In genomic region chr4:104066901-104067300, GRCm38 (mm10) we compare ENCODE assay signal across 27 mouse cellular contexts.
DNase-seq lines count a peak whose midpoint lies in the region; ATAC-seq lines count a peak whose summit lies in the region.
"Had no signal": no experiment of that assay in that cellular context is flagged by ENCODE, and none has a peak within 500 bp of the region (broad histone marks: within the 10 kb centered on the region; RNA-seq: fewer than 3 reads in every experiment).

No protein-coding gene starts in this region.

- H3K36me3 ChIP-seq in forebrain, embryonic 10.5 days (replicated peaks) = no peaks in the 10 kb centered on the region
- no peaks in the 10 kb centered on the region for H3K36me3 ChIP-seq in forebrain, embryonic 11.5 days (ENCODE audit: control insufficient read depth, insufficient read depth, low read length)
- no peaks in the 10 kb centered on the region for H3K36me3 ChIP-seq in forebrain, embryonic 13.5 days (ENCODE audit: poor library complexity, severe bottlenecking)
- no peaks in the 10 kb centered on the region for H3K36me3 ChIP-seq in forebrain, embryonic 16.5 days (ENCODE audit: control insufficient read depth, insufficient read depth)
- H3K36me3 ChIP-seq in kidney, embryonic 15.5 days = no peaks in the 10 kb centered on the region
- H3K36me3 ChIP-seq: embryonic facial prominence, embryonic 13.5 days; embryonic facial prominence, embryonic 15.5 days; G1E had no signal

- H3K4me3 ChIP-seq in forebrain, embryonic 10.5 days = no peak overlapping the region
- H3K4me3 ChIP-seq in forebrain, embryonic 11.5 days (ENCODE audit: low read depth, low read length) = no peak overlapping the region
- no peak overlapping the region for H3K4me3 ChIP-seq in forebrain, embryonic 13.5 days
- H3K4me3 ChIP-seq in forebrain, embryonic 16.5 days (replicated peaks; ENCODE audit: low read length) = no peak overlapping the region
- H3K4me3 ChIP-seq in kidney, embryonic 15.5 days (replicated peaks) = no peak overlapping the region
- H3K4me3 ChIP-seq: embryonic facial prominence, embryonic 13.5 days; embryonic facial prominence, embryonic 15.5 days; erythroblast, embryonic 14.5 days had no signal

- H3K27me3 ChIP-seq in forebrain, embryonic 10.5 days (ENCODE audit: poor library complexity, severe bottlenecking) = peaks cover 32% of the 10 kb centered on the region
- peaks cover 6% of the 10 kb centered on the region for H3K27me3 ChIP-seq in forebrain, embryonic 11.5 days (ENCODE audit: control insufficient read depth, insufficient read depth, low read length)
- H3K27me3 ChIP-seq in forebrain, embryonic 13.5 days = peaks cover 13% of the 10 kb centered on the region
- peaks cover 1% of the 10 kb centered on the region; the same call in 1 of the 2 replicates for H3K27me3 ChIP-seq in forebrain, embryonic 16.5 days (replicated peaks; ENCODE audit: control insufficient read depth, insufficient read depth, low read length)
- no peaks in the 10 kb centered on the region for H3K27me3 ChIP-seq in kidney, embryonic 15.5 days
- H3K27me3 ChIP-seq: CH12.LX; embryonic facial prominence, embryonic 13.5 days; embryonic facial prominence, embryonic 15.5 days; Patski had no signal

- 0 out of 2 replicates have a peak overlapping the region, but pooled peaks have one; percentile 30 for H3K27ac ChIP-seq in forebrain, embryonic 10.5 days
- H3K27ac ChIP-seq in forebrain, embryonic 11.5 days (ENCODE audit: low read depth, low read length) = no peak overlapping the region
- H3K27ac ChIP-seq in forebrain, embryonic 13.5 days = peak overlapping the region; percentile 27; the same call in 1 of the 2 replicates
- H3K27ac ChIP-seq in forebrain, embryonic 16.5 days (ENCODE audit: low read length) = no peak overlapping the region
- H3K27ac ChIP-seq in kidney, embryonic 15.5 days = peak overlapping the region; percentile 84; the same call in 1 of the 2 replicates
- H3K27ac ChIP-seq: embryonic facial prominence, embryonic 13.5 days; embryonic facial prominence, embryonic 15.5 days had no signal

- WGBS in forebrain, embryonic 10.5 days = 60% methylated on average over 5 of the region's 5 CpGs
- WGBS in forebrain, embryonic 11.5 days = 43% methylated on average over 5 of the region's 5 CpGs
- 20% methylated on average over 5 of the region's 5 CpGs for WGBS in forebrain, embryonic 13.5 days
- 19% methylated on average over 5 of the region's 5 CpGs for WGBS in forebrain, embryonic 16.5 days
- 61% methylated on average over 5 of the region's 5 CpGs for WGBS in kidney, embryonic 15.5 days

- DNase-seq in forebrain, embryonic 10.5 days (ENCODE audit: extremely low spot score, low spot score) = no peak
- DNase-seq in forebrain, embryonic 11.5 days (ENCODE audit: low spot score) = no peak
- DNase-seq in kidney, postnatal 36 days = no peak
- DNase-seq in retina, postnatal 1 day = peak; percentile 36
- no peak for DNase-seq in retina, embryonic 14.5 days (ENCODE audit: low spot score)
- DNase-seq: adrenal gland, adult 8-10 months; adrenal gland, postnatal 14 days; adrenal gland, postnatal 36 days; B cell, adult 2 months; cerebellum, adult 11 months; cerebellum, adult 18-20 months; cerebellum, adult 8-10 months; cerebellum, adult 9-11 months; cerebellum, postnatal 14 days; cerebellum, postnatal 36 days; embryo, embryonic 11 days had no signal

- H3K4me2 ChIP-seq in forebrain, embryonic 11.5 days (ENCODE audit: low read depth, low read length, severe bottlenecking) = no peak overlapping the region
- H3K4me2 ChIP-seq in forebrain, embryonic 13.5 days = no peak overlapping the region
- H3K4me2 ChIP-seq in forebrain, embryonic 16.5 days (ENCODE audit: low read length) = no peak overlapping the region
- H3K4me2 ChIP-seq in kidney, embryonic 15.5 days = no peak overlapping the region
- H3K4me2 ChIP-seq: embryonic facial prominence, embryonic 13.5 days; embryonic facial prominence, embryonic 15.5 days had no signal

- peaks cover 28% of the 10 kb centered on the region for H3K4me1 ChIP-seq in forebrain, embryonic 10.5 days
- peaks cover 2% of the 10 kb centered on the region; the same call in 1 of the 2 replicates for H3K4me1 ChIP-seq in forebrain, embryonic 11.5 days (replicated peaks; ENCODE audit: control insufficient read depth, insufficient read depth, low read length)
- H3K4me1 ChIP-seq in forebrain, embryonic 13.5 days = peaks cover 32% of the 10 kb centered on the region
- H3K4me1 ChIP-seq in forebrain, embryonic 16.5 days (replicated peaks; ENCODE audit: control insufficient read depth, insufficient read depth, low read length) = peaks cover 4% of the 10 kb centered on the region
- peaks cover 29% of the 10 kb centered on the region for H3K4me1 ChIP-seq in kidney, embryonic 15.5 days
- H3K4me1 ChIP-seq: embryonic facial prominence, embryonic 13.5 days; embryonic facial prominence, embryonic 15.5 days had no signal

- H3K9ac ChIP-seq in forebrain, embryonic 11.5 days (ENCODE audit: low read length) = no peak overlapping the region
- H3K9ac ChIP-seq in forebrain, embryonic 13.5 days = no peak overlapping the region
- H3K9ac ChIP-seq in forebrain, embryonic 16.5 days (replicated peaks; ENCODE audit: low read depth, low read length) = no peak overlapping the region
- H3K9ac ChIP-seq in kidney, embryonic 15.5 days = no peak overlapping the region
- H3K9ac ChIP-seq: embryonic facial prominence, embryonic 13.5 days; embryonic facial prominence, embryonic 15.5 days had no signal

- H3K9me3 ChIP-seq in forebrain, embryonic 10.5 days = no peaks in the 10 kb centered on the region
- no peaks in the 10 kb centered on the region for H3K9me3 ChIP-seq in forebrain, embryonic 11.5 days (ENCODE audit: control insufficient read depth, low read length)
- H3K9me3 ChIP-seq in forebrain, embryonic 13.5 days (replicated peaks) = no peaks in the 10 kb centered on the region
- H3K9me3 ChIP-seq in forebrain, embryonic 16.5 days (ENCODE audit: control insufficient read depth, low read length) = no peaks in the 10 kb centered on the region
- no peaks in the 10 kb centered on the region for H3K9me3 ChIP-seq in kidney, embryonic 15.5 days (replicated peaks)
- H3K9me3 ChIP-seq: embryonic facial prominence, embryonic 13.5 days; embryonic facial prominence, embryonic 15.5 days had no signal

- ATAC-seq in forebrain, embryonic 11.5 days (replicated peaks; ENCODE audit: low FRiP score) = no peak
- no peak for ATAC-seq in forebrain, embryonic 13.5 days
- ATAC-seq in forebrain, embryonic 16.5 days = no peak
- ATAC-seq in kidney, embryonic 15.5 days (replicated peaks; ENCODE audit: low FRiP score) = no peak
- ATAC-seq: activated CD4-positive, CD25-positive, alpha-beta regulatory T cell, adult 4 months; CD4-positive, CD25-positive, alpha-beta regulatory T cell, adult 4 months; Patski had no signal

Comparison
In these comparisons a context has a peak if more than half of its experiments do, and no peak if none do; other contexts are left out.
1. H3K27ac ChIP-seq: peak in forebrain, embryonic 10.5 days (single experiment), forebrain, embryonic 13.5 days (single experiment) and kidney, embryonic 15.5 days (single experiment); none in forebrain, embryonic 11.5 days (single experiment) and forebrain, embryonic 16.5 days (single experiment).